Mouse (Mus musculus) liver, embryonic 14.5 days (tissue): ENCODE data around the gene Zfp385b. TPM values are rescaled to one million over a fixed set of nuclear protein-coding genes. Genes with fewer than 3 reads are reported as not detected.

ENCODE experiments used
- ATAC-seq: fragments of 200-750 bp; cut with Nextera tagmentation; 2 replicates; pipeline ENCODE4 v1.8.0; 2017; ENCODE audit warnings: moderate number of reproducible peaks, mild to moderate bottlenecking, moderate library complexity; ENCODE audit not compliant: insufficient read depth
- DNase-seq, 3 experiments: peaks; one replicate each; pipeline ENCODE4 v3.0.0-alpha.2; 2012 to 2013; ENCODE audit warnings: low read depth in 3 of 3, low spot score in 3 of 3
- H3K27ac ChIP-seq: fragments of 300-500 bp; sonication (generic); 2 replicates; pipeline ENCODE4 v1.5.1; 2014; ENCODE audit warnings: moderate library complexity, mild to moderate bottlenecking, control low read depth, inconsistent platforms
- H3K27me3 ChIP-seq: fragments of 300-500 bp; sonication (generic); 2 replicates; pipeline ENCODE4 v1.6.1; 2014; ENCODE audit warnings: mild to moderate bottlenecking, low read length, moderate library complexity; ENCODE audit not compliant: control insufficient read depth, insufficient read depth
- H3K36me3 ChIP-seq: fragments of 300-500 bp; sonication (generic); replicated peaks from 2 replicates; pipeline ENCODE4 v1.6.1; 2014; ENCODE audit warnings: low read depth; ENCODE audit not compliant: control insufficient read depth, insufficient read depth
- H3K4me1 ChIP-seq, 2 experiments: fragments of 200-500 bp in 1 of 2; fragments of 300-500 bp in 1 of 2; sonication (generic) in 1 of 2; replicated peaks; 2 replicates each; pipeline ENCODE4 v1.6.1; 2012 to 2014; ENCODE audit warnings: antibody characterized with exemption in 1 of 2, inconsistent platforms in 1 of 2, low read length in 1 of 2; ENCODE audit not compliant: control insufficient read depth in 2 of 2, insufficient read depth in 2 of 2
- H3K4me2 ChIP-seq: fragments of 300-500 bp; sonication (generic); 2 replicates; pipeline ENCODE4 v1.6.1; 2014; ENCODE audit warnings: low read depth, mild to moderate bottlenecking, control low read depth, moderate library complexity
- H3K4me3 ChIP-seq, 2 experiments: fragments of 200-500 bp in 1 of 2; fragments of 300-500 bp in 1 of 2; sonication (generic) in 1 of 2; 2 replicates each; pipeline ENCODE4 v1.5.1; 2012 to 2014; ENCODE audit warnings: low read depth in 2 of 2, low read length in 2 of 2, mild to moderate bottlenecking in 2 of 2, control low read depth in 1 of 2, inconsistent platforms in 1 of 2, moderate library complexity in 1 of 2; ENCODE audit not compliant: insufficient read depth in 1 of 2
- H3K9ac ChIP-seq: fragments of 300-500 bp; sonication (generic); replicated peaks from 2 replicates; pipeline ENCODE4 v1.6.1; 2014; ENCODE audit warnings: mild to moderate bottlenecking, control low read depth, moderate library complexity
- H3K9me3 ChIP-seq: fragments of 300-500 bp; sonication (generic); 2 replicates; pipeline ENCODE4 v1.6.1; 2016; ENCODE audit warnings: low read length, mixed read lengths; ENCODE audit not compliant: control insufficient read depth
- CTCF ChIP-seq: IDR thresholded peaks from 2 replicates; pipeline ENCODE4 v1.5.1; 2016; ENCODE audit warnings: antibody characterized with exemption, low read depth, control low read depth
- EP300 ChIP-seq: IDR thresholded peaks from 2 replicates; pipeline ENCODE4 v1.6.1; 2016; ENCODE audit warnings: antibody characterized with exemption, low read depth
- WGBS: fragments of 180-500 bp; shearing (Covaris S2); extraction: QIAGEN DNeasy Blood & Tissue Kit; methylation state at CpG from one replicate; pipeline ENCODE4 v1.1.7; 2014; ENCODE audit not compliant: insufficient replicate concordance; 5-methylcytosine and 5-hydroxymethylcytosine counted together
- polyA plus RNA-seq, 2 experiments: library from polyadenylated mRNA; depleted of rRNA in 1 of 2; stranded (reverse) in 1 of 2; unstranded in 1 of 2; fragments of >200 nt; fragmentation: Nextera tagmentation in 1 of 2; extraction: Ambion mirVana in 1 of 2; gene quantifications; 2 replicates each; pipeline versions ENCODE4 v1.2.1 to v1.2.3; 2012 to 2014

Gene Zfp385b
- polyA plus RNA-seq, 2 experiments, result 2.8 TPM

DNA sequence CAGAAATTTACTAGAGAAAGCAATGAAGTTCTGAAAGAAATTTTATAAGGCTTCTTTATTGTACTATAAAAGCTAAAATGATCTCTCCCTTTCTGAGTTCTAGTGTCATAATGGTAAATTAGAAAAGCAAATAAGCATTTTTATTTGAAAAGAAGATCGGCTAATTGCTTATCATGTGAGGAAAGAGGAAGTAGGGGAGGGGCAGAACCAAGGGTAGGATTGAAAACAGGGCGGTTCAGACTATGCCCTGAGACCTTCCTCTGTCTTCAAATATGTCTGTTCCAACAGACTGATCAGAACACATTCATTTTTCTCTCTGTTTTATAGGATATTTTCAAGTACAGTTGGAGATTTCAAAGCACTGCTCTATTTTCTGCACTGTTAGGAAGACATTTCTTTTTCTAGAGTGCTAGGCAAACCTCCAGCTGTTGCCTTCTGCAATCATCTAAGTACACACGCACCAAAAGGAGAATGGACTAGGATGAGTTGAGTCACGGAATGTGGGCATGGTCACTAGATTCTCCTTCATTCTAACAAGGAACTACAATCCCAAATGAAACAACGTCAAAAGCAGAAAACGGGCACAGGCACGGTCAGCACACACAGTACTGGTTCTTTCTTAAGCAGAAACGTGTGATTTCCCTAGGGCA, 177.8 kb downstream of the Zfp385b start:
- WGBS, result 59% methylated on average over 8 of the region's 8 CpGs

DNA sequence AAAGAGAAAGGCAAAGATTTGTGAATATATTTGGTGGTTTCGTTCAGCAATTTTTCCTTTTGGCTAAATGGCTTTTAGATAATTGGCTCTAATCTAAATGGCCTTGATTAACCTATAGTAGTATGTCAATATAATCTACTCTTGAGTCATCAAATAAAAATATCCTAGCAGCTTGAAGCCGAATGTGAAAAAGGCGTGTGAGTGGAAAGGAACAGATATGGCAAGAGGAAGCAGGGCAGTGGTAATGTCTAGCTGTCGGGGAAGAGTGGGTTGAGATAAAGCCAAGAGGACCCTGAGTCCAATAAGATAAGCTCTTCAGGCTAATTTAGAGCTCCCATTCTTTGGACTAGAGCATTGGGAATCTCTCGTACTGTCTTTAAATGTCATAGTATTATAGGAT, 179.4 kb downstream of the Zfp385b start:
- ATAC-seq (peak; percentile 59; the same call in 1 of the 2 replicates), DNase-seq (peak in 2 of 3 experiments; percentile 4 to 9)
- Histone ChIP-seq H3K4me2 (no peak overlapping the region), H3K9ac (no peak overlapping the region), H3K27ac (no peak overlapping the region), H3K36me3 (no peaks in the 10 kb centered on the region), H3K27me3 (no peaks in the 10 kb centered on the region), H3K4me1 (peaks cover 8% of the 10 kb centered on the region in 2 experiments), H3K4me3 (no peak overlapping the region), H3K9me3 (no peaks in the 10 kb centered on the region)
- TF ChIP-seq CTCF (no peak), EP300 (peak; percentile 57)
- WGBS, result 17% methylated on average over 5 of the region's 5 CpGs

More for the DNA sequence above, 177.8 kb downstream of the Zfp385b start:
- Histone ChIP-seq H3K4me3 (no peak overlapping the region), H3K9ac (no peak overlapping the region), H3K4me1 (peaks cover 8% of the 10 kb centered on the region in 2 experiments), H3K36me3 (no peaks in the 10 kb centered on the region), H3K27ac (no peak overlapping the region), H3K4me2 (no peak overlapping the region), H3K27me3 (no peaks in the 10 kb centered on the region), H3K9me3 (no peaks in the 10 kb centered on the region)
- DNase-seq, result no peak
- TF ChIP-seq EP300, result no peak
- TF ChIP-seq CTCF, result no peak
- ATAC-seq, result no peak

DNA sequence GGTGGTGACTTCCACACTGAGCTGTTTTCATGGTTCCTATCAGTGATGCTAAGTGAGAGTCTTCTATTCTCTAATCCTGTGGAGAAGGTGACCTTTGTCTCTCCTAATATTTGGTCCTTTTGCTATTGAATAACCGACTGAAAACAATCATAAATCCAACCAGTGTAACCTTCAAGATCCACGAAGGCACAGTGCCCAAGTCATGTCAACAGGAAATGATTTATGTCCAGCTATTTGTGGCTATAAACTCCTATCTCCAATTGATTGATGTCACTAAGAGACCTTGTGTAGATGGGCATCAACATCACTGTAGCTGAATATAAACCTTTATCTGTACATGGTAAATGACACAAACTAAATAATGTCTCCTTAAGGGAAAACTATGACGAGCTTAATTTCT, 187.8 kb downstream of the Zfp385b start:
- WGBS, result 45% methylated on average over 3 of the region's 3 CpGs

DNA sequence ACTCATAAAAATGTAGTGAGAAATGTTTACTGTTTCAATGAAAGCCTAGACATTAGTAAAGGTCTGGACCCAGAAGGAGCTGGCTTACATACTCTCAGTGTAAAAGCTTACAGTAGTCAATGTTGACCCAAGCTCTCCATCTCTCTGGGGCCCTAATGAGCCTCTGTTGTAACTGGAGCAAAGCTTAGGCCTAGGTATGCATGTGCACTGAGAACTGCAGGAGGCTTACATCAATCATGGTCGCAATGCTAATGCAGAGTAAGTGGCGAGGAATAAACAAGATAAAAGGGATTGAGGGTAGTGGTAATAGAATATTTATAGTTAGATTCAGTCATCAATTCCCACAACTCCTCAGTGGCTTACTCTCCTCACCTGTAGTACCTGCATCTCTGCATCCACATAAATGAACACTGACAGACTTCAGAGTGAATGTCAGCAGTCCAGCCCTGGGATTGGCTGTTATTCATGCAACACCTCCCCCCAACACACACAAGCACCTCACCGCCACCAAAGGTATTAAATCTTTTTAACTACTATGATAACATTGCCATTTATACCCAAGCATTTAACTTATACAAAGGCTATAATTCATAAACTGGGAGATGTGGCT, 191.7 kb downstream of the Zfp385b start:
- WGBS, result 63% methylated on average over 3 of the region's 3 CpGs
- no peaks in the 10 kb centered on the region for H3K9me3 ChIP-seq
- no peak overlapping the region for H3K27ac ChIP-seq
- no peak for ATAC-seq
- no peak overlapping the region for H3K9ac ChIP-seq
- DNase-seq, result no peak
- no peaks in the 10 kb centered on the region for H3K27me3 ChIP-seq
- no peak for TF ChIP-seq EP300
- TF ChIP-seq CTCF, result no peak
- no peaks in the 10 kb centered on the region for H3K36me3 ChIP-seq
- no peaks in the 10 kb centered on the region for H3K4me1 ChIP-seq
- no peak overlapping the region for H3K4me3 ChIP-seq
- no peak overlapping the region for H3K4me2 ChIP-seq

More for the DNA sequence above, 187.8 kb downstream of the Zfp385b start:
- Histone ChIP-seq H3K4me2 (no peak overlapping the region), H3K9ac (no peak overlapping the region), H3K27me3 (no peaks in the 10 kb centered on the region), H3K9me3 (no peaks in the 10 kb centered on the region), H3K4me1 (no peaks in the 10 kb centered on the region), H3K36me3 (no peaks in the 10 kb centered on the region), H3K27ac (no peak overlapping the region), H3K4me3 (no peak overlapping the region)
- TF ChIP-seq CTCF (no peak), EP300 (no peak)
- DNase-seq (no peak), ATAC-seq (no peak)

DNA sequence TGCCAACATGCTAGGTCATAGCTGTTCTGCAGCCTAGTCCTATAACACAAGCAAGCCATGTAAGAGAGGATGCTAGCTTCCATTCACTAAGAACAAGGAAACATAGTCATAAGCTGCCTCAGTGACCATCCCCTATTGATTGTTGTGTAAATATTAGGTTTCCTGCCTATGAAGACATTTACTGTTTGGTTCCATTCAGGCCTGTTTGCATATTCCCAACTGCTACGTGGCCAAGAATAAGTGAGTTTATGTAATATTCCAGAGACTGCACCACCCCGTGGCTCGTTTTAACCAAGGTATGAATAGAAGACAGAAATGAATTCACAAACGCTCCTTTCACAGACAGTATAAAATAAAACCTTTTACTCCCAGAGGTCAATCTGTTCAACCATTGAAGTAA, 200.8 kb downstream of the Zfp385b start:
- Histone ChIP-seq H3K27ac (no peak overlapping the region), H3K4me3 (no peak overlapping the region), H3K9ac (no peak overlapping the region), H3K36me3 (no peaks in the 10 kb centered on the region), H3K4me1 (no peaks in the 10 kb centered on the region), H3K4me2 (no peak overlapping the region), H3K27me3 (no peaks in the 10 kb centered on the region), H3K9me3 (no peaks in the 10 kb centered on the region)
- DNase-seq (no peak), ATAC-seq (no peak)
- TF ChIP-seq EP300, result no peak
- TF ChIP-seq CTCF, result no peak
- 66% methylated on average over 4 of the region's 4 CpGs for WGBS
